Mouse (Mus musculus) kidney, embryonic 14.5 days (tissue): ENCODE measurements around the gene Acbd4. TPM values are rescaled to one million over a fixed set of nuclear protein-coding genes. Genes with fewer than 3 reads are reported as not detected.
A peak's percentile ranks its signal among the peaks of the same experiment; 100 is the strongest.

Experiments used
- ATAC-seq: fragments of 200-750 bp; cut with Nextera tagmentation; 2 replicates; pipeline ENCODE4 v1.8.0; 2017; ENCODE audit warnings: moderate number of reproducible peaks, mild to moderate bottlenecking, moderate TSS enrichment, moderate library complexity; ENCODE audit not compliant: low FRiP score, low TSS enrichment
- H3K27ac ChIP-seq: fragments of 300-500 bp; sonication (generic); 2 replicates; pipeline ENCODE4 v1.5.1; 2014; ENCODE audit warnings: low read depth, mild to moderate bottlenecking, low read length, moderate library complexity, mixed read lengths
- H3K27me3 ChIP-seq: fragments of 300-500 bp; sonication (generic); 2 replicates; pipeline ENCODE4 v1.6.1; 2014; ENCODE audit warnings: mild to moderate bottlenecking, low read length; ENCODE audit not compliant: control insufficient read depth, insufficient read depth
- H3K36me3 ChIP-seq: fragments of 300-500 bp; sonication (generic); 2 replicates; pipeline ENCODE4 v1.6.1; 2014; ENCODE audit warnings: low read length, mixed read lengths; ENCODE audit not compliant: control insufficient read depth, insufficient read depth
- H3K4me1 ChIP-seq: fragments of 300-500 bp; sonication (generic); 2 replicates; pipeline ENCODE4 v1.6.1; 2014; ENCODE audit warnings: low read length, mixed read lengths; ENCODE audit not compliant: control insufficient read depth, insufficient read depth
- H3K4me2 ChIP-seq: fragments of 300-500 bp; sonication (generic); replicated peaks from 2 replicates; pipeline ENCODE4 v1.6.1; 2014; ENCODE audit warnings: low read depth, mild to moderate bottlenecking, low read length
- H3K4me3 ChIP-seq: fragments of 300-500 bp; sonication (generic); 2 replicates; pipeline ENCODE4 v1.5.1; 2014; ENCODE audit warnings: mild to moderate bottlenecking, low read length
- H3K9ac ChIP-seq: fragments of 300-500 bp; sonication (generic); 2 replicates; pipeline ENCODE4 v1.6.1; 2014; ENCODE audit warnings: low read depth, mild to moderate bottlenecking, low read length, moderate library complexity
- H3K9me3 ChIP-seq: fragments of 300-500 bp; sonication (generic); 2 replicates; pipeline ENCODE4 v1.6.1; 2016; ENCODE audit warnings: low read length; ENCODE audit not compliant: control insufficient read depth
- WGBS: fragments of 180-500 bp; shearing (Covaris S2); extraction: QIAGEN DNeasy Blood & Tissue Kit; methylation state at CpG from one replicate; pipeline ENCODE4 v1.1.7; 2014; 5-methylcytosine and 5-hydroxymethylcytosine counted together
- polyA plus RNA-seq: library from polyadenylated mRNA; unstranded; fragments of >200 nt; fragmentation: Nextera tagmentation; extraction: Ambion mirVana; gene quantifications from 2 replicates; pipeline ENCODE4 v1.2.1, GENCODE M21; 2014

Gene Acbd4
- 15.8 and 16.9 TPM in 2 replicates for polyA plus RNA-seq

- WGBS: under 1% methylated on average over 34 of the region's 34 CpGs
- peak; percentile 55 for ATAC-seq
- Histone ChIP-seq H3K27ac (no peak within 1 kb of the TSS), H3K36me3 (no peaks in the 10 kb centered on the region), H3K9me3 (no peaks in the 10 kb centered on the region), H3K4me1 (peaks cover 49% of the 10 kb centered on the region), H3K4me3 (peak within 1 kb of the TSS; percentile 60), H3K4me2 (peak within 1 kb of the TSS; percentile 86), H3K27me3 (no peaks in the 10 kb centered on the region; the same call in 1 of the 2 replicates), H3K9ac (peak within 1 kb of the TSS; percentile 61)
Measured at GRCm38 (mm10) chr11:103101481-103101865, at the start of gene Acbd4, which contains the start of gene Plcd3. Acbd4 (plus strand) TSS chr11:103101682. Plcd3 (minus strand) TSS chr11:103101658.

GRCm38 (mm10) chr11:103052078-103052477, 49.4 kb upstream of the Acbd4 start:
- no peak for ATAC-seq
- 93% methylated on average over 6 of the region's 6 CpGs for WGBS
- Histone ChIP-seq H3K9me3 (no peaks in the 10 kb centered on the region), H3K4me1 (no peaks in the 10 kb centered on the region), H3K36me3 (peaks cover 65% of the 10 kb centered on the region), H3K4me2 (no peak overlapping the region), H3K27me3 (no peaks in the 10 kb centered on the region), H3K27ac (no peak overlapping the region), H3K4me3 (no peak overlapping the region), H3K9ac (no peak overlapping the region)

- H3K4me3 ChIP-seq: no peak overlapping the region
- H3K4me2 ChIP-seq: no peak overlapping the region
- peaks cover 73% of the 10 kb centered on the region for H3K36me3 ChIP-seq
- WGBS: 91% methylated on average over 18 of the region's 18 CpGs
- H3K9ac ChIP-seq: no peak overlapping the region
- no peaks in the 10 kb centered on the region for H3K9me3 ChIP-seq
- no peaks in the 10 kb centered on the region for H3K27me3 ChIP-seq
- H3K27ac ChIP-seq: no peak overlapping the region
- ATAC-seq: no peak
- no peaks in the 10 kb centered on the region for H3K4me1 ChIP-seq
Measured at GRCm38 (mm10) chr11:103053191-103054076, 48.0 kb upstream of the Acbd4 start.

GRCm38 (mm10) chr11:103054798-103055197, 46.7 kb upstream of the Acbd4 start:
- WGBS: 54% methylated on average over 6 of the region's 6 CpGs
- no peaks in the 10 kb centered on the region for H3K9me3 ChIP-seq
- no peak overlapping the region for H3K4me2 ChIP-seq
- no peaks in the 10 kb centered on the region for H3K4me1 ChIP-seq
- H3K9ac ChIP-seq: no peak overlapping the region
- peaks cover 82% of the 10 kb centered on the region for H3K36me3 ChIP-seq
- H3K27me3 ChIP-seq: no peaks in the 10 kb centered on the region
- H3K4me3 ChIP-seq: no peak overlapping the region
- H3K27ac ChIP-seq: no peak overlapping the region
- ATAC-seq: no peak

- Histone ChIP-seq H3K4me2 (no peak overlapping the region), H3K27ac (no peak overlapping the region), H3K4me1 (no peaks in the 10 kb centered on the region), H3K27me3 (no peaks in the 10 kb centered on the region), H3K9me3 (no peaks in the 10 kb centered on the region), H3K9ac (no peak overlapping the region), H3K4me3 (no peak overlapping the region), H3K36me3 (peaks cover 85% of the 10 kb centered on the region)
- ATAC-seq: no peak
- WGBS: 91% methylated on average over 7 of the region's 7 CpGs
Measured at GRCm38 (mm10) chr11:103056636-103057035, 44.8 kb upstream of the Acbd4 start.

- ATAC-seq: no peak
- Histone ChIP-seq H3K4me3 (no peak overlapping the region), H3K27ac (no peak overlapping the region), H3K4me1 (no peaks in the 10 kb centered on the region), H3K27me3 (no peaks in the 10 kb centered on the region), H3K9me3 (no peaks in the 10 kb centered on the region), H3K9ac (no peak overlapping the region), H3K36me3 (peaks cover 80% of the 10 kb centered on the region), H3K4me2 (no peak overlapping the region)
- 65% methylated on average over 3 of the region's 3 CpGs for WGBS
Measured at GRCm38 (mm10) chr11:103058499-103059085, 42.9 kb upstream of the Acbd4 start.

- 95% methylated on average over 14 of the region's 14 CpGs for WGBS
Measured at GRCm38 (mm10) chr11:103066191-103067050, 35.1 kb upstream of the Acbd4 start.

GRCm38 (mm10) chr11:103067051-103067361, 34.5 kb upstream of the Acbd4 start:
- Histone ChIP-seq H3K27ac (no peak overlapping the region), H3K9ac (no peak overlapping the region), H3K4me3 (no peak overlapping the region), H3K4me1 (no peaks in the 10 kb centered on the region), H3K9me3 (no peaks in the 10 kb centered on the region), H3K36me3 (peaks cover 80% of the 10 kb centered on the region), H3K27me3 (no peaks in the 10 kb centered on the region), H3K4me2 (no peak overlapping the region)
- ATAC-seq: no peak
- 92% methylated on average over 6 of the region's 6 CpGs for whole genome bisulfite sequencing

More at GRCm38 (mm10) chr11:103066191-103067050, 35.1 kb upstream of the Acbd4 start:
- Histone ChIP-seq H3K9ac (no peak overlapping the region), H3K27ac (no peak overlapping the region), H3K4me2 (no peak overlapping the region), H3K4me1 (no peaks in the 10 kb centered on the region), H3K27me3 (no peaks in the 10 kb centered on the region), H3K4me3 (no peak overlapping the region), H3K9me3 (no peaks in the 10 kb centered on the region), H3K36me3 (peaks cover 86% of the 10 kb centered on the region)
- no peak for ATAC-seq
